Mouse (Mus musculus): ENCODE measurements at regions not wholly inside any gene's neighbourhood (a gene's known extent, or its start where the extent isn't known, plus 50 kb on each side); places are given as distances from the start of the nearest gene placed in this dataset.

GRCm38 (mm10) chr2:171562656-171563055 is 480.6 kb downstream of the Cbln4 start:
- TF ChIP-seq CTCF (IDR thresholded peaks at IDR 0.05; ENCODE audit: low read depth, low read length), result no peak
- TF ChIP-seq POLR2A (IDR thresholded peaks at IDR 0.05; ENCODE audit: insufficient read depth, low read length), result no peak

Data from ES-Bruce4 (cell line).